Mouse (Mus musculus) limb, embryonic 15.5 days (tissue): ENCODE results near the gene Smad1. TPM values are rescaled to one million over a fixed set of nuclear protein-coding genes. Genes with fewer than 3 reads are reported as not detected.
A peak's percentile ranks its signal among the peaks of the same experiment; 100 is the strongest.
"Not testable (repeated sequence)": the region's sequence is repeated elsewhere in the genome, so short reads cannot be mapped to it uniquely, and the experiment has no call there.

Source experiments
- ATAC-seq: fragments of 200-750 bp; cut with Nextera tagmentation; 2 replicates; pipeline ENCODE4 v1.8.0; 2017; ENCODE audit warnings: low read depth, moderate TSS enrichment; ENCODE audit not compliant: insufficient number of reproducible peaks, low FRiP score, low TSS enrichment
- H3K27ac ChIP-seq: fragments of 300-500 bp; sonication (generic); 2 replicates; pipeline ENCODE4 v1.5.1; 2015; ENCODE audit warnings: moderate library complexity, mild to moderate bottlenecking, inconsistent platforms
- H3K27me3 ChIP-seq: fragments of 300-500 bp; sonication (generic); 2 replicates; pipeline ENCODE4 v1.6.1; 2015; ENCODE audit warnings: inconsistent platforms
- H3K36me3 ChIP-seq: fragments of 300-500 bp; sonication (generic); 2 replicates; pipeline ENCODE4 v1.6.1; 2015; ENCODE audit warnings: inconsistent platforms
- H3K4me1 ChIP-seq: fragments of 300-500 bp; sonication (generic); 2 replicates; pipeline ENCODE4 v1.6.1; 2015; ENCODE audit warnings: inconsistent platforms
- H3K4me2 ChIP-seq: fragments of 300-500 bp; sonication (generic); 2 replicates; pipeline ENCODE4 v1.6.1; 2015; ENCODE audit warnings: mild to moderate bottlenecking, inconsistent platforms
- H3K4me3 ChIP-seq: fragments of 300-500 bp; sonication (generic); 2 replicates; pipeline ENCODE4 v1.5.1; 2015; ENCODE audit warnings: mild to moderate bottlenecking, inconsistent platforms
- H3K9ac ChIP-seq: fragments of 300-500 bp; sonication (generic); 2 replicates; pipeline ENCODE4 v1.6.1; 2015; ENCODE audit warnings: inconsistent platforms
- H3K9me3 ChIP-seq: fragments of 300-500 bp; sonication (generic); 2 replicates; pipeline ENCODE4 v1.6.1; 2016; ENCODE audit warnings: inconsistent platforms
- WGBS: fragments of 180-500 bp; shearing (Covaris S2); methylation state at CpG from one replicate; pipeline ENCODE4 v1.1.7; 2015; 5-methylcytosine and 5-hydroxymethylcytosine counted together
- polyA plus RNA-seq: library from polyadenylated mRNA; unstranded; fragments of >200 nt; fragmentation: Nextera tagmentation; extraction: Ambion mirVana; gene quantifications from 2 replicates; pipeline ENCODE4 v1.2.1, GENCODE M21; 2015

Smad1 gene
- 49.0 and 54.2 TPM in 2 replicates for polyA plus RNA-seq

GRCm38 (mm10) chr8:79398994-79399650 is at the start of gene Smad1:
Gene Smad1 (minus strand): TSS chr8:79399518.
- 1% methylated on average over 79 of the region's 80 CpGs for WGBS
- ATAC-seq, result peak; percentile 86

GRCm38 (mm10) chr8:79447260-79447853 is 48.0 kb upstream of the Smad1 start:
- Histone ChIP-seq H3K9ac (no peak overlapping the region), H3K4me3 (no peak overlapping the region), H3K36me3 (no peaks in the 10 kb centered on the region), H3K4me2 (no peak overlapping the region), H3K27me3 (no peaks in the 10 kb centered on the region), H3K4me1 (no peaks in the 10 kb centered on the region), H3K27ac (no peak overlapping the region), H3K9me3 (no peaks in the 10 kb centered on the region)
- whole genome bisulfite sequencing, result 77% methylated on average over 10 of the region's 10 CpGs
- no peak for ATAC-seq

More at GRCm38 (mm10) chr8:79398994-79399650, at the start of gene Smad1:
- Histone ChIP-seq H3K9ac (peak within 1 kb of the TSS; percentile 92), H3K4me3 (peak within 1 kb of the TSS; percentile 62), H3K36me3 (peaks cover under 1% of the 10 kb centered on the region; the same call in 1 of the 2 replicates), H3K27me3 (no peaks in the 10 kb centered on the region), H3K9me3 (no peaks in the 10 kb centered on the region), H3K4me2 (peak within 1 kb of the TSS; percentile 56), H3K4me1 (peaks cover 32% of the 10 kb centered on the region), H3K27ac (peak within 1 kb of the TSS; percentile 92)

- Histone ChIP-seq H3K27ac (no peak overlapping the region), H3K27me3 (no peaks in the 10 kb centered on the region), H3K36me3 (no peaks in the 10 kb centered on the region), H3K9ac (no peak overlapping the region), H3K9me3 (no peaks in the 10 kb centered on the region), H3K4me1 (no peaks in the 10 kb centered on the region), H3K4me3 (no peak overlapping the region), H3K4me2 (no peak overlapping the region)
- no peak for ATAC-seq
- WGBS, result 80% methylated on average over 14 of the region's 14 CpGs
Observed at GRCm38 (mm10) chr8:79443460-79444098, 44.3 kb upstream of the Smad1 start.

- Histone ChIP-seq H3K27me3 (no peaks in the 10 kb centered on the region), H3K4me2 (no peak overlapping the region), H3K9ac (no peak overlapping the region), H3K27ac (no peak overlapping the region), H3K4me3 (no peak overlapping the region), H3K4me1 (peaks cover 3% of the 10 kb centered on the region; the same call in 1 of the 2 replicates), H3K9me3 (no peaks in the 10 kb centered on the region), H3K36me3 (no peaks in the 10 kb centered on the region)
- WGBS, result 39% methylated on average over 4 of the region's 4 CpGs
- no peak for ATAC-seq
Observed at GRCm38 (mm10) chr8:79433953-79434500, 34.7 kb upstream of the Smad1 start.

- no peaks in the 10 kb centered on the region for H3K9me3 ChIP-seq
- H3K9ac ChIP-seq, result no peak overlapping the region
- H3K27me3 ChIP-seq, result no peaks in the 10 kb centered on the region
- no peaks in the 10 kb centered on the region for H3K36me3 ChIP-seq
- H3K4me2 ChIP-seq, result no peak overlapping the region
- H3K27ac ChIP-seq, result no peak overlapping the region
- WGBS, result 70% methylated on average over 5 of the region's 5 CpGs
- ATAC-seq, result no peak
- no peak overlapping the region for H3K4me3 ChIP-seq
- H3K4me1 ChIP-seq, result 0 out of 2 replicates have a peak, but pooled peaks cover 2% of the 10 kb centered on the region
Observed at GRCm38 (mm10) chr8:79414907-79415306, 15.6 kb upstream of the Smad1 start.

- 66% methylated on average over 1 of the region's 1 CpGs for WGBS
- H3K9me3 ChIP-seq, result no peaks in the 10 kb centered on the region
- no peak overlapping the region for H3K4me2 ChIP-seq
- H3K4me3 ChIP-seq, result no peak overlapping the region
- no peak overlapping the region for H3K9ac ChIP-seq
- H3K27ac ChIP-seq, result no peak overlapping the region
- no peaks in the 10 kb centered on the region for H3K27me3 ChIP-seq
- 0 out of 2 replicates have a peak, but pooled peaks cover 2% of the 10 kb centered on the region for H3K4me1 ChIP-seq
- H3K36me3 ChIP-seq, result no peaks in the 10 kb centered on the region
- no peak for ATAC-seq
Observed at GRCm38 (mm10) chr8:79410501-79410900, 11.2 kb upstream of the Smad1 start.

- ATAC-seq, H3K27ac ChIP-seq, H3K9ac ChIP-seq, H3K27me3 ChIP-seq, H3K9me3 ChIP-seq, H3K4me2 ChIP-seq, H3K4me1 ChIP-seq, H3K36me3 ChIP-seq, H3K4me3 ChIP-seq: not testable (repeated sequence)
- 70% methylated on average over 1 of the region's 1 CpGs for WGBS
Observed at GRCm38 (mm10) chr8:79407356-79407755, 8.0 kb upstream of the Smad1 start.

- no peak overlapping the region for H3K27ac ChIP-seq
- no peaks in the 10 kb centered on the region for H3K36me3 ChIP-seq
- no peaks in the 10 kb centered on the region for H3K4me1 ChIP-seq
- H3K9ac ChIP-seq, result no peak overlapping the region
- no peaks in the 10 kb centered on the region for H3K27me3 ChIP-seq
- 58% methylated on average over 6 of the region's 6 CpGs for WGBS
- no peak overlapping the region for H3K4me3 ChIP-seq
- no peak for ATAC-seq
- H3K9me3 ChIP-seq, result no peaks in the 10 kb centered on the region
- no peak overlapping the region for H3K4me2 ChIP-seq
Observed at GRCm38 (mm10) chr8:79404895-79405557, 5.7 kb upstream of the Smad1 start.

GRCm38 (mm10) chr8:79400671-79401070 is 1.4 kb upstream of the Smad1 start:
- Histone ChIP-seq H3K4me3 (no peak overlapping the region), H3K27me3 (no peaks in the 10 kb centered on the region), H3K4me2 (no peak overlapping the region), H3K4me1 (peaks cover 26% of the 10 kb centered on the region), H3K36me3 (no peaks in the 10 kb centered on the region), H3K27ac (no peak overlapping the region), H3K9me3 (no peaks in the 10 kb centered on the region), H3K9ac (no peak overlapping the region)
- 79% methylated on average over 2 of the region's 2 CpGs for WGBS
- no peak for ATAC-seq

- Histone ChIP-seq H3K9ac (peak overlapping the region; percentile 92), H3K27me3 (no peaks in the 10 kb centered on the region), H3K36me3 (peaks cover 3% of the 10 kb centered on the region; the same call in 1 of the 2 replicates), H3K27ac (peak overlapping the region; percentile 92), H3K4me1 (peaks cover 36% of the 10 kb centered on the region), H3K4me2 (peak overlapping the region; percentile 56), H3K9me3 (no peaks in the 10 kb centered on the region), H3K4me3 (peak overlapping the region; percentile 62)
- 1% methylated on average over 62 of the region's 68 CpGs for WGBS
- ATAC-seq, result peak; percentile 33; the same call in 1 of the 2 replicates
Observed at GRCm38 (mm10) chr8:79398251-79398981, 902 bp downstream of the Smad1 start.

- peak overlapping the region; percentile 56 for H3K4me2 ChIP-seq
- H3K27ac ChIP-seq, result peak overlapping the region; percentile 92
- H3K36me3 ChIP-seq, result peaks cover 3% of the 10 kb centered on the region; the same call in 1 of the 2 replicates
- H3K9me3 ChIP-seq, result no peaks in the 10 kb centered on the region
- H3K4me3 ChIP-seq, result peak overlapping the region; percentile 62
- WGBS, result 14% methylated on average over 7 of the region's 7 CpGs
- H3K27me3 ChIP-seq, result no peaks in the 10 kb centered on the region
- no peak for ATAC-seq
- peak overlapping the region; percentile 92 for H3K9ac ChIP-seq
- H3K4me1 ChIP-seq, result peaks cover 36% of the 10 kb centered on the region
Observed at GRCm38 (mm10) chr8:79397705-79398250, 1.5 kb downstream of the Smad1 start.
